Mouse (Mus musculus) heart, adult 2 months (tissue): ENCODE results near the gene Trim31.

Experiments
- CTCF ChIP-seq: fragments of 200-600 bp; IDR thresholded peaks from 2 replicates; pipeline ENCODE4 v1.8.1; 2022; ENCODE audit warnings: antibody characterized with exemption, mild to moderate bottlenecking, moderate library complexity
- EP300 ChIP-seq: fragments of 200-500 bp; IDR thresholded peaks from 2 replicates; pipeline ENCODE4 v1.6.1; 2011; ENCODE audit warnings: low read depth, low read length, control low read depth; ENCODE audit not compliant: insufficient read depth
- POLR2A ChIP-seq: fragments of 200-500 bp; IDR thresholded peaks from 2 replicates; pipeline ENCODE4 v1.6.1; 2011; ENCODE audit warnings: mild to moderate bottlenecking, low read depth, low read length, control low read depth; ENCODE audit not compliant: insufficient read depth

GRCm38 (mm10) chr17:36897552-36898205, at the start of gene Trim31:
- no peak for TF ChIP-seq POLR2A
- no peak for TF ChIP-seq CTCF
- TF ChIP-seq EP300: no peak
